Mouse (Mus musculus): ENCODE results near the gene Smurf1.

DNA sequence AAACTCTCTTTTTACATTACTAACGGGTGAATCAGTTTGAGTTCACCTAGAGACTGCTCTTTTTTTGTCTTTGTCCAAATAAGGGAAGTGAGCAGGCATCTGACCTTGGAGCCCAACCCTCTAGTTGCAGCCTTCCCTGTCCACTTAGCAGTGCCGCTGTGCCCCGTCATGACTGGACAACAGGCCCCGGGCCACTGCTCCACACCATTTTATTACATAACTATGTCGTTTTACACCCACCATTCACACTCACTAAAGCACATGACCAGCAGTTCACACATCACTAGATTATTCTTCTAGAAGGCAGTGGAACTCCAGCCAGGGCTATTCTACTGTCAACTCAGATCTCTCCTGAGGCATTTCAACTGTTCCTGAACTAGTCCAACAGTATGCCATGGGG is 33.8 kb downstream of the Smurf1 start:
- no peak for TF ChIP-seq CTCF (IDR thresholded peaks at IDR 0.05; ENCODE audit: borderline replicate concordance, control insufficient read depth, extremely low read depth, insufficient read depth, low read length, poor library complexity)
- no peak for TF ChIP-seq POLR2A (IDR thresholded peaks at IDR 0.05; ENCODE audit: control insufficient read depth, extremely low read depth, insufficient read depth, low read length, poor library complexity)

All from thymus, adult 2 months (tissue).